Mouse (Mus musculus) neural tube, embryonic 12.5 days (tissue): ENCODE results near the gene Stambp. TPM values are rescaled to one million over a fixed set of nuclear protein-coding genes. Genes with fewer than 3 reads are reported as not detected.

ENCODE experiments used
- ATAC-seq: fragments of 200-750 bp; cut with Nextera tagmentation; 2 replicates; pipeline ENCODE4 v1.8.0; 2017; ENCODE audit warnings: low read depth, mild to moderate bottlenecking, moderate TSS enrichment, moderate library complexity; ENCODE audit not compliant: low FRiP score
- H3K27ac ChIP-seq: fragments of 300-500 bp; sonication (generic); 2 replicates; pipeline ENCODE4 v1.5.1; 2016
- H3K27me3 ChIP-seq: fragments of 300-500 bp; sonication (generic); replicated peaks from 2 replicates; pipeline ENCODE4 v1.6.1; 2016; ENCODE audit warnings: mild to moderate bottlenecking
- H3K36me3 ChIP-seq: fragments of 300-500 bp; sonication (generic); 2 replicates; pipeline ENCODE4 v1.6.1; 2016; ENCODE audit warnings: mild to moderate bottlenecking
- H3K4me1 ChIP-seq: fragments of 300-500 bp; sonication (generic); 2 replicates; pipeline ENCODE4 v1.6.1; 2016
- H3K4me2 ChIP-seq: fragments of 300-500 bp; sonication (generic); replicated peaks from 2 replicates; pipeline ENCODE4 v1.6.1; 2016; ENCODE audit warnings: mild to moderate bottlenecking
- H3K4me3 ChIP-seq: fragments of 300-500 bp; sonication (generic); 2 replicates; pipeline ENCODE4 v1.5.1; 2016
- H3K9ac ChIP-seq: fragments of 300-500 bp; sonication (generic); 2 replicates; pipeline ENCODE4 v1.6.1; 2016; ENCODE audit warnings: mild to moderate bottlenecking
- H3K9me3 ChIP-seq: fragments of 300-500 bp; sonication (generic); 2 replicates; pipeline ENCODE4 v1.6.1; 2016; ENCODE audit warnings: mild to moderate bottlenecking
- WGBS: fragments of 180-500 bp; shearing (Covaris S2); methylation state at CpG from one replicate; pipeline ENCODE4 v1.1.7; 2016; 5-methylcytosine and 5-hydroxymethylcytosine counted together
- polyA plus RNA-seq: library from polyadenylated mRNA; unstranded; fragments of >200 nt; fragmentation: Nextera tagmentation; extraction: Ambion mirVana; gene quantifications from 2 replicates; pipeline ENCODE4 v1.2.1, GENCODE M21; 2016

Stambp gene
- polyA plus RNA-seq, 1 experiment from 2014 or later, result 34.4 TPM

DNA sequence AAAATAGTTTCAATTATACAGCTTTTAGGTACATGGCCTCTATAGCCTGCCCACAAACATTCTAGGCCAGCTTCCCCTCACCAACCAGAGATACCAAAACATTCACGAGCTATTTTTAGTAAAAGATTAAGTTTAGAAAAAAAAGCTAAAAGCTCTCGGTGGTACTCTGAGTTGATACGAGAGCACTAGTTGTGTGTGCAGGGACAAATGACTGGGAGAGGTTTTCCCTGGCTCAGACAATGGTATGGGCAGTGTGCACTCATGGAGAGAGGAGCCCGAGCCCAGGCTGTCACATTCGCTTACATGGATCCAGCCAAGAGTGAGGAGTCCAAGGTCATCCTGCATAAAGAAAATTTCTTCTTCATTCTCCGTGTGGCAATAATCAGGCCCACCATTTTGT is 16.6 kb downstream of the Stambp start:
- Histone ChIP-seq H3K4me1 (no peaks in the 10 kb centered on the region), H3K4me2 (no peak overlapping the region), H3K9ac (no peak overlapping the region), H3K36me3 (peaks cover 68% of the 10 kb centered on the region), H3K27me3 (no peaks in the 10 kb centered on the region), H3K9me3 (no peaks in the 10 kb centered on the region), H3K27ac (no peak overlapping the region), H3K4me3 (no peak overlapping the region)
- ATAC-seq, result no peak
- WGBS, result 92% methylated on average over 6 of the region's 6 CpGs

DNA sequence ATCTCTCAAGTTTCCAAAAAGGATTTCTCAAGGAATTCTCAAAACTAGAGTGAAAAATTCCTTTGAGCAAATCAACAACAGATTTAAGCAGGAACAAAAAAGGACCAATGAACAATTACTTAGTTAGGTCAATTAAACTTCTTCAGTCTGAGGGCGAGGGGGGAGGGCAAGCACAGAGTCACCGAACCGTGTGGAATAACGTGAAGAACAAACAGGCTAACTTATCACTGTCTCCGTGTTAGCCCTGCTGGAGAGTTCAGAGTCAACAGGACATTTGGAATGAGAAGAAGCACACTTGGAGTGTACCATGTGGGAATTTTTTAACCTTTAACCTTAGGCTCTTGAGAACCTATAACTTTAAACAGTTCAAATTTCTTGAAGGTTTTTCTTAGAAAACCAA is 24.2 kb downstream of the Stambp start:
- Histone ChIP-seq H3K9ac (no peak overlapping the region), H3K4me1 (no peaks in the 10 kb centered on the region), H3K27me3 (no peaks in the 10 kb centered on the region), H3K4me3 (no peak overlapping the region), H3K9me3 (no peaks in the 10 kb centered on the region), H3K36me3 (peaks cover 46% of the 10 kb centered on the region), H3K27ac (no peak overlapping the region), H3K4me2 (no peak overlapping the region)
- no peak for ATAC-seq
- 30% methylated on average over 5 of the region's 5 CpGs for WGBS

DNA sequence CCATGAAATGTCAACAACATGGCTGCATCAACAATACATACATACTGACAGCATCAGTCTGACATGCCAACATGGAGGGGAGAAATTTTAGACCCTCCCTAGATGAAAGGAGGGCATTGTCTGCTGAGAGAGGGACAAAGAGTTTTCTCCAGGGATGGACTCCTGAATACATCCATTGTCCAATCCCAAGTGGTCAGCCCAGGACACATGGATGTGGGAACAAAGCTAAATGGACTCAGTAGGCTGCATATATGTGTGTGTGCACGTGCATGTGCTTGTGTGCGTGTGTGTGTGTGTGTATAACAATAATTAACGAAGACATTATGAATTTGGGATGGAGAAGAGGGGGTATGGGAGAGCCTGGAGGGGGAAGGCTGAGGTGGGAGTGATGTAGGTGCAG is 26.8 kb downstream of the Stambp start:
- Histone ChIP-seq H3K27ac (no peak overlapping the region), H3K27me3 (no peaks in the 10 kb centered on the region), H3K4me3 (no peak overlapping the region), H3K9me3 (no peaks in the 10 kb centered on the region), H3K4me2 (no peak overlapping the region), H3K4me1 (no peaks in the 10 kb centered on the region), H3K9ac (no peak overlapping the region), H3K36me3 (peaks cover 34% of the 10 kb centered on the region)
- WGBS, result 84% methylated on average over 3 of the region's 3 CpGs
- ATAC-seq, result no peak

DNA sequence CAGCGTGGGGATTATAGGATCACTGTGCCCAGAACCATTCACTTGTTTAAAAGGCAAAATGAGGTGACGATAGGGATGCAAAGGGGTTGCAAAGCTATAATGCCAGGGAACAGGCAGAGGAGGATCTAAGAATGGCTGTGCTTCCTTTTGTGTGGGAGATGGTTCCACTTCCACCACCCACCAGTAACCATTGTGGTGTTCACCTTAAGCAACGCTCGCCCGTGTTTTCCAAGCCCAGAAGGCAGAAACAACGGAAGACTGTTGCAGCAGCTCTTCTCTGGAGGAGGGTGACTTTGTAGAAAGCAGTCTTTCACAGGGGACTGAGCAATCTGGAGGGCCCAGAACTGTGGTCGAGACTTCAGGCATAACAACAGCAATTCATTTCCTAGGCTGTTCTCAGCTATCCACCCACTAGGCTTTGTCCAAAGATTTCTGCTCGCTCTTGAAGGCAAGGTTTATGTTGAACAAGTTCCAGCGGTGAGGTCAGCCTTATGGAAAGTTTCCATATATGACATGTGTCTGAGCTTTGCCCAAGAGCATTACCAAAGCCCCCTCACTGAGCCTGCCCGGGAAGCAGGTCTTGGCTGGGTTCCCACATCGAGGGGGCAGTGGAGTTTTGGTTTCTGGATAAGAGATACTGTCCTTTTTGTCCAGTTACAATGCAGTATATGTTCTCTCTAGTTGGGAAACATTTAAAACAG is 30.6 kb downstream of the Stambp start:
- no peaks in the 10 kb centered on the region for H3K9me3 ChIP-seq
- no peak overlapping the region for H3K9ac ChIP-seq
- H3K27ac ChIP-seq, result no peak overlapping the region
- H3K4me3 ChIP-seq, result no peak overlapping the region
- no peak overlapping the region for H3K4me2 ChIP-seq
- 79% methylated on average over 11 of the region's 11 CpGs for WGBS
- peaks cover 26% of the 10 kb centered on the region for H3K36me3 ChIP-seq
- no peak for ATAC-seq
- no peaks in the 10 kb centered on the region for H3K27me3 ChIP-seq
- no peaks in the 10 kb centered on the region for H3K4me1 ChIP-seq

DNA sequence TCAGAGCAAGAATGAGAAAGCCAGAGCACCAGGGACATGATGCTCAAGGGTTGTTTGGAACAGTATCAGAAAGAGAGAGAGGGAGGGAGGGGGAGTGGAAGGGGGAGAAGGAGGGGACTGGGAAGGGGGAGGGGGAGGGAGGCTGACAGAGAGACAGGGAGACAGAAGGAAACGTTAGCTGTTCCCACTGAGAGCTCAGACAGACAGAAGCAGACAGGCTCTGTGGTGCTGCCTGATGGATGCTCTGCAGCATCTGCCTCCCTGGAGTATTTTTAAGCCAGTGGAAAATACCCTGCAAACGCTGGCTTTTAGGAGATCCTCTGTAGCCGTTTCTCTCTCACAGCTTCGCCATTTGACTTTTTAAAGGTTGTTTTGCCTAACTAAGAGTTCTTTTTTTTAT is 32.5 kb downstream of the Stambp start:
- no peak overlapping the region for H3K4me2 ChIP-seq
- H3K4me1 ChIP-seq, result no peaks in the 10 kb centered on the region
- WGBS, result 53% methylated on average over 4 of the region's 4 CpGs
- H3K9ac ChIP-seq, result no peak overlapping the region
- no peaks in the 10 kb centered on the region for H3K27me3 ChIP-seq
- no peaks in the 10 kb centered on the region for H3K9me3 ChIP-seq
- H3K36me3 ChIP-seq, result peaks cover 7% of the 10 kb centered on the region
- no peak overlapping the region for H3K27ac ChIP-seq
- no peak overlapping the region for H3K4me3 ChIP-seq
- ATAC-seq, result no peak

DNA sequence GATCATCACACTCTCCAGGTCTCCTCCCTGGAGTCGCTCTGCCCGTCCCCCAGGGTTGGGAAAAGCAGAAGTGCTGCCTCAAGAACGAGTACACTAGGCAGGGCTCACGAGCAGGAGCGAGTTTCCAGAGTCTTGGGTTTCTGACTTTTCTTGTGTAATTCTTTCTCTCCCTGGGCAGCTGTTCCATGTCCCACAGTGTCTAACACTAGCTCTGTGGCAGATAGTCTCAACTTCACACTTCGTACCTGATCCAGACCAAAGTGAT is 35.8 kb downstream of the Stambp start:
- H3K4me2 ChIP-seq, result no peak overlapping the region
- no peak for ATAC-seq
- no peaks in the 10 kb centered on the region for H3K27me3 ChIP-seq
- WGBS, result 51% methylated on average over 6 of the region's 6 CpGs
- H3K27ac ChIP-seq, result no peak overlapping the region
- no peak overlapping the region for H3K4me3 ChIP-seq
- no peaks in the 10 kb centered on the region for H3K4me1 ChIP-seq
- H3K9ac ChIP-seq, result no peak overlapping the region
- H3K9me3 ChIP-seq, result no peaks in the 10 kb centered on the region
- no peaks in the 10 kb centered on the region for H3K36me3 ChIP-seq

- H3K4me2 ChIP-seq, result no peak within 1 kb of the TSS
- H3K4me1 ChIP-seq, result no peaks in the 10 kb centered on the region
- no peaks in the 10 kb centered on the region for H3K36me3 ChIP-seq
- no peaks in the 10 kb centered on the region for H3K27me3 ChIP-seq
- no peak within 1 kb of the TSS for H3K9ac ChIP-seq
- H3K4me3 ChIP-seq, result no peak within 1 kb of the TSS
- WGBS, result 66% methylated on average over 12 of the region's 12 CpGs
- H3K9me3 ChIP-seq, result no peaks in the 10 kb centered on the region
- ATAC-seq, result no peak
- H3K27ac ChIP-seq, result no peak within 1 kb of the TSS
These were observed 36.3 kb downstream of the Stambp start, which contains the start of gene Actg2 for GRCm38 (mm10) chr6:83536028-83536794. Actg2 (minus strand) TSS chr6:83536265.

DNA sequence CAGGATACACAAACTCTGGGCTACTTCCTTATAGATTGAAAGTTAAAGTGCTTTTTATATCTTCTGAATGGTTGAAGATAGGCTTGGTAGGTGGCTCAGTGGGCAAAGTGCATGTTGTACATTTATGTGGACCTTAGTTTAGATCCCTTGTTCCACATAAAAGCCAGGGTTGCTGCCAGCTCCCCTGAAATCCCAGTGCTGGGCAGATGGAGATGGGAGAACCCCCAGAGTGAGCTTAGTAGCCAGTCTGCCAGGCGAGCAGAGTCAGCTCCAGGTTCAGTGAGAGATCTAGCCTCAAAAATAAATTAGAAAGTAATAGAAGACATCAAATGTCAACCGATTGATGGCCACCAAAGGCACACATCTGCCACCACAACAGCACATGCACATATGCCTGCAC is 39.9 kb downstream of the Stambp start:
- H3K27ac ChIP-seq, result no peak overlapping the region
- WGBS, result 83% methylated on average over 2 of the region's 2 CpGs
- H3K4me1 ChIP-seq, result no peaks in the 10 kb centered on the region
- no peak for ATAC-seq
- no peaks in the 10 kb centered on the region for H3K9me3 ChIP-seq
- no peak overlapping the region for H3K4me3 ChIP-seq
- no peaks in the 10 kb centered on the region for H3K36me3 ChIP-seq
- no peaks in the 10 kb centered on the region for H3K27me3 ChIP-seq
- H3K4me2 ChIP-seq, result no peak overlapping the region
- H3K9ac ChIP-seq, result no peak overlapping the region

GRCm38 (mm10) chr6:83523194-83523593 is 49.3 kb downstream of the Stambp start:
- H3K9me3 ChIP-seq, result no peaks in the 10 kb centered on the region
- WGBS, result 69% methylated on average over 6 of the region's 6 CpGs
- no peak overlapping the region for H3K4me2 ChIP-seq
- H3K36me3 ChIP-seq, result no peaks in the 10 kb centered on the region
- H3K4me1 ChIP-seq, result no peaks in the 10 kb centered on the region
- no peak overlapping the region for H3K9ac ChIP-seq
- no peak overlapping the region for H3K4me3 ChIP-seq
- H3K27ac ChIP-seq, result no peak overlapping the region
- ATAC-seq, result no peak
- no peaks in the 10 kb centered on the region for H3K27me3 ChIP-seq

DNA sequence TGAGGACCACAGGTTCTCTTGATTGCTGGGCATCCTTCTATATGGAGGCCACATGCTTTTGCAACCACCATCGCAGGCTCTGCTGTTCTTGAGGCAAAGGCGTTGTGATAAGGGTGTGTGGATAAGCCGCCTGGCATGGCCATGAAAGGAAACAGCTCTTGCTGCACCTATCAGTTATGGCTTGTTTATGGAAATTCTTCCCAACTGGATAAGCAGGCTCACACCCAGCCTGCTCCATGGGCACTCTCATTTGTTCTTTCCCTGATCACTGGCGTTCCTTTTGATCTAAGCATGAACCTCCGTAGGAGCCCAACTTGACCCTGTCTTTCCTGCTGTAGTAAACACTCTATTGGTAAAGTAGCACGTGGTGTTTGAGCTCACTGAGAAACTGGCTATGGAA is 50.7 kb downstream of the Stambp start:
- H3K4me3 ChIP-seq, result no peak overlapping the region
- no peaks in the 10 kb centered on the region for H3K36me3 ChIP-seq
- no peaks in the 10 kb centered on the region for H3K27me3 ChIP-seq
- no peak overlapping the region for H3K27ac ChIP-seq
- no peak for ATAC-seq
- 74% methylated on average over 6 of the region's 6 CpGs for WGBS
- no peak overlapping the region for H3K4me2 ChIP-seq
- no peaks in the 10 kb centered on the region for H3K4me1 ChIP-seq
- H3K9me3 ChIP-seq, result no peaks in the 10 kb centered on the region
- no peak overlapping the region for H3K9ac ChIP-seq

DNA sequence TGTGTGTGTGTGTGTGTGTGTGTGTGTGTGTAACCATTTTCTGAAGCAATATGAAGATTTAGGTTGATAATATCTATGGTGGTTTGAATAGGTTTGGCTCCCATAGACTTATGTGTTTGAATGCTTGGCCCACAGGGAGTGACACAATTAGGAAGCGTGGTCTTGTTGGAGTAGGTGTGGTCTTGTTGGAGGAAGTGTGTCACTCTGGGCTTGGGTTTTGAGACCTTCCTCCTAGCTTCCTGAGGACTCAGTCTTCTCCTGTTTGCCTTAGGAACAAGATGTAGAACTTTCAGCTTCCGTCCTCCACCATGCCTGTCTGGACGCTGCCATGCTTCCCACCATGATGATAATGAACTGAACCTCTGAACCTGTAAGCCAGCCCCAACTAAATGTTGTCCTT is 53.9 kb downstream of the Stambp start:
- no peak overlapping the region for H3K27ac ChIP-seq
- no peaks in the 10 kb centered on the region for H3K27me3 ChIP-seq
- H3K4me2 ChIP-seq, result no peak overlapping the region
- ATAC-seq, result no peak
- H3K4me3 ChIP-seq, result no peak overlapping the region
- H3K9ac ChIP-seq, result no peak overlapping the region
- no peaks in the 10 kb centered on the region for H3K36me3 ChIP-seq
- no peaks in the 10 kb centered on the region for H3K4me1 ChIP-seq
- no peaks in the 10 kb centered on the region for H3K9me3 ChIP-seq
- WGBS, result 94% methylated on average over 3 of the region's 3 CpGs

- Histone ChIP-seq H3K4me1 (no peaks in the 10 kb centered on the region), H3K4me2 (no peak overlapping the region), H3K9ac (no peak overlapping the region), H3K27me3 (no peaks in the 10 kb centered on the region), H3K4me3 (no peak overlapping the region), H3K36me3 (no peaks in the 10 kb centered on the region), H3K9me3 (no peaks in the 10 kb centered on the region), H3K27ac (no peak overlapping the region)
- no peak for ATAC-seq
- 68% methylated on average over 3 of the region's 3 CpGs for WGBS
These were observed 57.4 kb downstream of the Stambp start for GRCm38 (mm10) chr6:83515172-83515571.

GRCm38 (mm10) chr6:83512495-83512894 is 60.0 kb downstream of the Stambp start:
- WGBS, result 17% methylated on average over 1 of the region's 1 CpGs
- Histone ChIP-seq H3K9ac (no peak overlapping the region), H3K4me2 (no peak overlapping the region), H3K4me3 (no peak overlapping the region), H3K9me3 (no peaks in the 10 kb centered on the region), H3K36me3 (no peaks in the 10 kb centered on the region), H3K27ac (no peak overlapping the region), H3K4me1 (0 out of 2 replicates have a peak, but pooled peaks cover under 1% of the 10 kb centered on the region), H3K27me3 (no peaks in the 10 kb centered on the region)
- ATAC-seq, result no peak
